Mouse (Mus musculus) limb, embryonic 12.5 days (tissue): ENCODE data around the gene Cask. TPM values are rescaled to one million over a fixed set of nuclear protein-coding genes. Genes with fewer than 3 reads are reported as not detected.
A peak's percentile ranks its signal among the peaks of the same experiment; 100 is the strongest.

ENCODE experiments used
- ATAC-seq: fragments of 200-750 bp; cut with Nextera tagmentation; 2 replicates; pipeline ENCODE4 v1.8.0; 2017; ENCODE audit warnings: low read depth, moderate TSS enrichment; ENCODE audit not compliant: insufficient number of reproducible peaks, insufficient read depth, low FRiP score, low TSS enrichment
- H3K27ac ChIP-seq: fragments of 300-500 bp; sonication (generic); 2 replicates; pipeline ENCODE4 v1.5.1; 2016; ENCODE audit warnings: mild to moderate bottlenecking, moderate library complexity
- H3K27me3 ChIP-seq: fragments of 300-500 bp; sonication (generic); 2 replicates; pipeline ENCODE4 v1.6.1; 2016; ENCODE audit warnings: mild to moderate bottlenecking, moderate library complexity
- H3K36me3 ChIP-seq: fragments of 300-500 bp; sonication (generic); 2 replicates; pipeline ENCODE4 v1.6.1; 2016; ENCODE audit warnings: mild to moderate bottlenecking, moderate library complexity
- H3K4me1 ChIP-seq: fragments of 300-500 bp; sonication (generic); replicated peaks from 2 replicates; pipeline ENCODE4 v1.6.1; 2016
- H3K4me2 ChIP-seq: fragments of 300-500 bp; sonication (generic); 2 replicates; pipeline ENCODE4 v1.6.1; 2016; ENCODE audit warnings: mild to moderate bottlenecking, moderate library complexity
- H3K4me3 ChIP-seq: fragments of 300-500 bp; sonication (generic); replicated peaks from 2 replicates; pipeline ENCODE4 v1.5.1; 2016; ENCODE audit warnings: mild to moderate bottlenecking
- H3K9ac ChIP-seq: fragments of 300-500 bp; sonication (generic); replicated peaks from 2 replicates; pipeline ENCODE4 v1.6.1; 2016; ENCODE audit warnings: mild to moderate bottlenecking, moderate library complexity
- H3K9me3 ChIP-seq: fragments of 300-500 bp; sonication (generic); 2 replicates; pipeline ENCODE4 v1.6.1; 2016; ENCODE audit warnings: mild to moderate bottlenecking, moderate library complexity
- WGBS: fragments of 180-500 bp; shearing (Covaris S2); methylation state at CpG from one replicate; pipeline ENCODE4 v1.1.7; 2016; 5-methylcytosine and 5-hydroxymethylcytosine counted together
- polyA plus RNA-seq: library from polyadenylated mRNA; unstranded; fragments of >200 nt; fragmentation: Nextera tagmentation; extraction: Ambion mirVana; gene quantifications from 2 replicates; pipeline ENCODE4 v1.2.1, GENCODE M21; 2016

Cask gene
- 12.9 and 14.1 TPM in 2 replicates for polyA plus RNA-seq

DNA sequence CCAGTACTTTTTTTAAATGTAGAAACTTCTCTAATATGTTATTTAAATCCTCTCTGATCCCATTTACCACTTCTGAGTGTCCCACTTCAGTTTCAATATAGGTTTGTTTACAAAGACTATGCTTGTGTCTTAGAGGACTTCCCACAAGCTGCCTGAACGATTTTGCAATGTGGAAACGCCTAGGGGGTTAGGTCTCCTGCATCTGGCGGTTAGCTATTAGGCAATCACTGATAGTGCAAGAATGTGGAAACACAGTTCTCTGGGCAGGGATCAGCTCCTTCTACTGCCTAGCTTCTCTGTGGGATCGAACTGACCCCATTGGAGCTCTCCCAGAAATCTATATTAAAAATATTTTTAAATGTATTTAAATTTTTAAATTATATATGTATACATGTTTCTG is at the start of gene Cask:
TSS of gene Cask (minus strand) at position 83 of the 400 bp plus-strand sequence.
- Histone ChIP-seq H3K9ac (no peak within 1 kb of the TSS), H3K4me2 (no peak within 1 kb of the TSS), H3K4me3 (no peak within 1 kb of the TSS), H3K27ac (no peak within 1 kb of the TSS), H3K9me3 (no peaks in the 10 kb centered on the region), H3K36me3 (no peaks in the 10 kb centered on the region), H3K4me1 (no peaks in the 10 kb centered on the region), H3K27me3 (no peaks in the 10 kb centered on the region)
- ATAC-seq = no peak
- 50% methylated on average over 4 of the region's 4 CpGs for WGBS

DNA sequence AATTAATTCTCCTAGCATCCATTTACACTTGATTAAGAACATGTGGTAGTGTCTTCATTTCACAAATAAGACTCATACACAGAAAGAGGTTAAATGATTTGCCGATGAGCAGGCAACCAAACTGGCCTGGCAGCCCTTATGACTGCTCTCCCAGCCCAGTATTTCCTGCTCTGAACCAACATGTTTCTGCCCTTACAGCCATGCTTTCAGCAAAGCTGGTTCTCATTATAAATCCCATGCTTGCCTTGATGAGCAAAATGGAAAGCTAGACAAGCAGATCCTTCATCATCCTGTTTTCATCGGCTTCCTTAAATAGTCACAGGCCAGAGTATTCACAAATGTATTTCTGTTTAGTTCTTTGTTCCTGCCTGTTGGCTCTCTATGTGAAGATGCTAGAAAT is 38.8 kb upstream of the Cask start:
- Histone ChIP-seq H3K9ac (no peak overlapping the region), H3K4me1 (no peaks in the 10 kb centered on the region), H3K36me3 (no peaks in the 10 kb centered on the region), H3K4me3 (no peak overlapping the region), H3K4me2 (no peak overlapping the region), H3K27ac (no peak overlapping the region), H3K27me3 (no peaks in the 10 kb centered on the region), H3K9me3 (no peaks in the 10 kb centered on the region)
- ATAC-seq = no peak
- WGBS = 32% methylated on average over 2 of the region's 2 CpGs

DNA sequence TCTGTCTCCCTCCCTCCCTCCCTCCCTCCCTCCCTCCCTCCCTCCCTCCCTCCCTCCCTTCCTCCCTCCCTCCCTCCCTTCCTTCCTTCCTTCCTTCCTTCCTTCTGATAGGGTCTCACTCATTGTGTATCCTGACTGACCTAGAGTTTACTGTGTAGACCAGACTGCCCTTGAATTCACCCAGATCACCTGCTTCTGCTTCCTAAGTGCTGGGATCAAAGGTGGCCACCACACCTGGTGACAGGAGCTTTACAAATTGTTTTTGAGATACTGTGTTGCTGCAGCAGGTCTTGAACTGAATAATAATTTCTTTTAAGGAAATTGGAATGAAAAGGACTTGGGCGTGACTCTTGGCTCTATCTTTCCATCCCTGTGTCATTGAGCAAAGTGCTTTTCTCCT is 33.2 kb upstream of the Cask start:
- H3K4me1 ChIP-seq = no peaks in the 10 kb centered on the region
- H3K4me2 ChIP-seq = no peak overlapping the region
- 61% methylated on average over 1 of the region's 1 CpGs for WGBS
- no peak overlapping the region for H3K27ac ChIP-seq
- H3K27me3 ChIP-seq = no peaks in the 10 kb centered on the region
- H3K36me3 ChIP-seq = no peaks in the 10 kb centered on the region
- no peak overlapping the region for H3K9ac ChIP-seq
- ATAC-seq = no peak
- no peak overlapping the region for H3K4me3 ChIP-seq
- H3K9me3 ChIP-seq = no peaks in the 10 kb centered on the region

DNA sequence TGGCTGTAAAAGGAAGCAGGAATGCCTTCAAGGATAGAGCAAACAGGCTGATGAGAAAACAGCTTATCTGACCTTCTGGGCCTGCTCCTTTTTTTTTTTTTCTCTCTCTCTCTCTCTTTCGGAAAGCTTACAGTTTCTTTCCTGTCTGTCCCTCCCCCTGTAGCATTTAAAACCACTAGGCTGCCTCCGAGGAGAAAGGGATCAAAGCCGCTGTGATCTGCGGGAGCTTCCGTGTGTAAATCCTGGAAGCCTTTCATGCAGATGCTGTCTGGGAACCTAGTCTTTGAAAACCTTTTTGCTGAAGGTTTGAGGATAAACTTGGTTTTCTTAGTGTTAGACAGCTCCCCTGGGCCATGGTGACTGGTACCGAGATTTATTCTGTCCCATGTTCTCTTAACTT is 30.8 kb upstream of the Cask start:
- H3K27ac ChIP-seq = no peak overlapping the region
- H3K36me3 ChIP-seq = no peaks in the 10 kb centered on the region
- 15% methylated on average over 6 of the region's 6 CpGs for WGBS
- H3K9ac ChIP-seq = no peak overlapping the region
- H3K4me3 ChIP-seq = no peak overlapping the region
- H3K9me3 ChIP-seq = no peaks in the 10 kb centered on the region
- no peaks in the 10 kb centered on the region for H3K27me3 ChIP-seq
- H3K4me1 ChIP-seq = no peaks in the 10 kb centered on the region
- no peak overlapping the region for H3K4me2 ChIP-seq
- no peak for ATAC-seq

DNA sequence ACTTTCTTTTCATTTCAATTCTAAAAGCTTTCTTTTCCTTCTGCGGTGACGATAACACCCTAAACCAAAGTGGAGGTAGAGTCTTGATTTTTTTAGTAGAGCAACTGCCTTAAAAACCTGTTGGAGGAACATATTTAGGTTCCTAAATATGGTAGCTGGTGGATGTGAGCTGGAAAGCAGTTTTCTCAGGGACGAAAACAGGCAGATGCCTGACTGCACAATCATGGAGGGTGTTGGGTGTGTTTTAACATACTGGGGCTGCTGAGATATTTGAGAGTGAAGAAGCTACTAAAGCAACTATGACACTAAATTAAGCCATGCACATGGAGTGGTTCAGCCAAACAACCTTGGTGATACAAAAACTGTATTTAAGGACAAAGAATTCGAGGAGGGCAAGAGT is 9.0 kb upstream of the Cask start:
- Histone ChIP-seq H3K4me2 (no peak overlapping the region), H3K27me3 (no peaks in the 10 kb centered on the region), H3K9ac (no peak overlapping the region), H3K27ac (no peak overlapping the region), H3K9me3 (no peaks in the 10 kb centered on the region), H3K36me3 (no peaks in the 10 kb centered on the region), H3K4me3 (no peak overlapping the region), H3K4me1 (no peaks in the 10 kb centered on the region)
- ATAC-seq = no peak
- WGBS = 79% methylated on average over 4 of the region's 4 CpGs

DNA sequence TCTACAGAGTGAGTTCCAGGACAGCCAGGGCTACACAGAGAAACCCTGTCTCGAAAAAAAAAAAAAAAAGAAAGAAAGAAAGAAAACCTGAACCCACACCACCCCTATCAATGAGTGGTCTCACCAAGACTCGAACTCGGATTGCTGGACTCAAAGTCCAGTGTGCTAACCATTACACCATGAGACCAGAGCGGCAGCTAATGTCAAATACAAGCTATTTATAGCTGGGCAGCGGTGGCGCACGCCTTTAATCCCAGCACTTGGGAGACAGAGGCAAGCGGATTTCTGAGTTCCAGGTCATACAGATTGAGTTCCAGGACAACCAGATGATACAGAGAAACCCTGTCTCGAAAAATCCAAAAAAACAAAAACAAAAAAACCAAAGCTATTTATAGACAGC is 7.9 kb upstream of the Cask start:
- no peaks in the 10 kb centered on the region for H3K36me3 ChIP-seq
- WGBS = 90% methylated on average over 9 of the region's 9 CpGs
- H3K9me3 ChIP-seq = no peaks in the 10 kb centered on the region
- H3K4me2 ChIP-seq = no peak overlapping the region
- ATAC-seq = no peak
- H3K9ac ChIP-seq = no peak overlapping the region
- H3K4me1 ChIP-seq = no peaks in the 10 kb centered on the region
- no peak overlapping the region for H3K4me3 ChIP-seq
- no peak overlapping the region for H3K27ac ChIP-seq
- no peaks in the 10 kb centered on the region for H3K27me3 ChIP-seq

DNA sequence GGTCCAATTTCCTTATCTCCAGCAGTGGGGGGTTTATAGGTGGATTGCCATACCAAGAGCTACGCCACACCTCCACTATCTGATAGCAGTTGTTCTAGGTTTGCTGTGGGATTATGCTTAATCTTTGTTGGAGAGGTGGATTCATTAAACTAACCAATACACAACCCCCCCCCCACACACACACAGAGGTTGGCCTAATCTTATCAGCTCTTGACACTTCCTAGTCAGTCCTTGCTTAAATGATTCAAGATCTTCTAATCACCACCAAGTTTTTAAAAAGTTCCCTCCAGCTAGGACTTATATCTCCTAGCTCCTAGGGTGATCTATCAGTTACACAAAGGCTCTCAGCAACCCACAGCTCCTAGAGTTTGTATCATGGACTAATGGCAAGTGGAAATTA is 2.7 kb downstream of the Cask start:
- WGBS = 93% methylated on average over 1 of the region's 1 CpGs

DNA sequence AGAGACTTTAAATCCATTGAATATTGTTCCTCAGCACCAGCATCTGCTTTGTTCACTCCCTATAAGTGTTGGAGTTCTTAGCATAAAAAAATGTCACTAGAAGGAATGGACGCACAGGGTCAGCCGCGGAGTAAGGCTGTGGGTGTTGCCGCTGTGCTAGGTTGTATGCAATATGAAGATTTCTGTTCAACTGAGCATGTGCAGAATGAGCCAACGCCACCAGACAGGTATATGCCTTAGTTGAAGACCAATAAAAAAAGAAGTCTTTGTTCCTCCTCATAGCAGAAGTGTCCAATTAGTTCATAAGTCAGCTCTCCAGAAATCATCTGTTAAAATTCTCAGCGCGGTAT is 3.7 kb downstream of the Cask start:
- Histone ChIP-seq H3K27me3 (no peaks in the 10 kb centered on the region), H3K9ac (peak overlapping the region; percentile 42; the same call in 1 of the 2 replicates), H3K9me3 (no peaks in the 10 kb centered on the region), H3K4me1 (no peaks in the 10 kb centered on the region), H3K4me3 (peak overlapping the region; percentile 55), H3K36me3 (no peaks in the 10 kb centered on the region), H3K27ac (peak overlapping the region; percentile 80), H3K4me2 (peak overlapping the region; percentile 56)
- WGBS = 21% methylated on average over 7 of the region's 7 CpGs
- no peak for ATAC-seq

More for the DNA sequence above, 2.7 kb downstream of the Cask start:
- H3K9me3 ChIP-seq = no peaks in the 10 kb centered on the region
- no peak for ATAC-seq
- no peak overlapping the region for H3K27ac ChIP-seq
- H3K4me2 ChIP-seq = no peak overlapping the region
- no peak overlapping the region for H3K4me3 ChIP-seq
- no peaks in the 10 kb centered on the region for H3K4me1 ChIP-seq
- no peaks in the 10 kb centered on the region for H3K36me3 ChIP-seq
- no peaks in the 10 kb centered on the region for H3K27me3 ChIP-seq
- H3K9ac ChIP-seq = no peak overlapping the region

DNA sequence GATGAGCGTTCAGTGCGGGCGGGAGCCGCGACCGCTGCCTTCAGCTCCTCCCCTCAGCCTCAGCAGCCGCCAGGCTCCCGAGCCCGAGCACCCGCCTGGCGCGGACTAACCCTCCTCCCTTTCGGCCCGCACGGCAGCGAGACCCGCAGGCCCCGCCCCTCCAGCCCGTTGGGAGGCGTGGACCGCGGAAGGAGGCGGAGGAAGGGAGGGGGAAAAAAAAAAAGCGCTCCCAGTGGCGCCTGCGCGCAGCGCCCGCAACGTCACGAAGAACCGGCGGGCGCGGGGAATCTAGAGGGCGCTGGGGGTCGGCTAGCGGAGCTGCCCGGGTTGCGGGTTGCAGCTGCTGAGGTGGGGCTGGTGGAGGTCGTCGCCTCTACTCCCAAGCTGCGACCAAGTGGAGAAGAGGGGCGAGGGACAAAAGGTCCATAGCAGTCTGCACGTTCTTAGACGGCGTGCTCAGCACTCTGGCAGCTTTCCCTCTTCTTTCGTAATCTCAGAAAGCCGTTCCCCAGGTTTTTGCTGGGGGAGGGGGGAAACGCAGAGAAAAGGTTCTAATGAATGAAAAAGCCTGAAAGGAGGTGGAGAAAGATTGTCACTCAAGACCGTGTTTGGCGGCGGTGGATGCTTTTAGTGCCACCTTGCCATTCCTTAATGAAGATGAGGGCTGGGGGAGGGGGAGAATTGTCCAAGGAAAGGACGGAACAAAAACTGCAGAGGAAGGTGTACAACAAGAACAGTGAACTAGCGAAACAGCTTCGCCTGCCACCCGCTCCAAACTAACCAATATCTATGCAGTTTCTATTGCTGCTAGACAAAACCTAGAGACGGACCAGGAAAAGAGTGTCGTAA is 4.3 kb downstream of the Cask start:
- peak overlapping the region; percentile 93 for H3K27ac ChIP-seq
- peak; percentile 95 for ATAC-seq
- no peaks in the 10 kb centered on the region for H3K36me3 ChIP-seq
- WGBS = 13% methylated on average over 53 of the region's 59 CpGs
- H3K4me2 ChIP-seq = peak overlapping the region; percentile 56
- H3K4me1 ChIP-seq = no peaks in the 10 kb centered on the region
- H3K9ac ChIP-seq = peak overlapping the region; percentile 72
- peak overlapping the region; percentile 55 for H3K4me3 ChIP-seq
- no peaks in the 10 kb centered on the region for H3K9me3 ChIP-seq
- no peaks in the 10 kb centered on the region for H3K27me3 ChIP-seq

DNA sequence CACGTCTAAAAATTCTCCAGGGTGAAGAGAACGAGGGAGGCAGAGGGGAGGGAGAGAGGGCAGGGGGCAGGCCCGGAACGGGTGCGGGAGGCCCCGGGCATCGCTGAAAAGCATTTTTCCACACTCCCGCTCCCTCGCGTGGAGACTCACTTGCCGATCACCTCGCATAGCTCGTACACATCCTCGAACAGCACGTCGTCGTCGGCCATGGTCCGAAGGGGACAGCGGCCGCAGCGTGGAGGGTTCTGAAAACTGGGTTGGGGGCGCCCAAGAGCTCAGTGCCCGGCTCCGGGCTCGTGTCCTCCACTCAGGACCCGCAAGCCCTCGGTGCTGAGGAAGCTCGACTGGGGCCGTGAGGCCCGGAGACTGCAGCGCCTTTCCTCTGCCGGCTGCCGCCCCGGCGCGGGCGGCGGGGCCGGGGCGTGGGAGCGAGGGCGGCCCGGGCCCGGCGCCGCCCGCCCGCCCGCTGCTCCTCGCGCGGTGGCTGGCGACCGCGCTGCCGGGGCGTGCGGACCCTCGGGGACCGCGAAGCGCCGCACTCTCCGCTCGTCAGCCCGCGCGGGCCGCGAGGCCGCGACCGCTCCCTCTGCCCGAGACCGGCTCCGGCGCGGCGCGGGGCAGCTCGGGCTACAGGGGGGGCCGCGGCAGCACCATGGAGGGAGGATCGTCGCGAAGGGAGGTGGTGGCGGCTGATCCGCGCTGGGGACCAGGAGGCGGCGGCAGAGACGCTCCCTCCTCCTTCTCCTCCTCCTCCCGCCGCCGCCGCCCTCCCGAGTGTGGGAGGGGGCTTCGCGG is 5.1 kb downstream of the Cask start:
- Histone ChIP-seq H3K9ac (peak overlapping the region; percentile 72), H3K4me1 (no peaks in the 10 kb centered on the region), H3K36me3 (no peaks in the 10 kb centered on the region), H3K9me3 (no peaks in the 10 kb centered on the region), H3K4me3 (peak overlapping the region; percentile 55), H3K27me3 (no peaks in the 10 kb centered on the region), H3K27ac (peak overlapping the region; percentile 93), H3K4me2 (peak overlapping the region; percentile 56)
- ATAC-seq = peak; percentile 83
- 24% methylated on average over 68 of the region's 100 CpGs for WGBS

- H3K27ac ChIP-seq = peak overlapping the region; percentile 93
- no peak for ATAC-seq
These were observed 5.9 kb downstream of the Cask start for GRCm38 (mm10) chrX:13845141-13845857.

More at GRCm38 (mm10) chrX:13845141-13845857, 5.9 kb downstream of the Cask start:
- peak overlapping the region; percentile 72 for H3K9ac ChIP-seq
- WGBS = 22% methylated on average over 22 of the region's 22 CpGs
- H3K9me3 ChIP-seq = no peaks in the 10 kb centered on the region
- H3K4me3 ChIP-seq = peak overlapping the region; percentile 55
- H3K27me3 ChIP-seq = no peaks in the 10 kb centered on the region
- peak overlapping the region; percentile 56 for H3K4me2 ChIP-seq
- H3K4me1 ChIP-seq = no peaks in the 10 kb centered on the region
- no peaks in the 10 kb centered on the region for H3K36me3 ChIP-seq
